Mouse (Mus musculus) forebrain, embryonic 13.5 days (tissue): ENCODE measurements around the gene Dcst1. TPM values are rescaled to one million over a fixed set of nuclear protein-coding genes. Genes with fewer than 3 reads are reported as not detected.

Source experiments
- ATAC-seq: fragments of 200-750 bp; cut with Nextera tagmentation; 2 replicates; pipeline ENCODE4 v1.8.0; 2017
- H3K27ac ChIP-seq: fragments of 300-500 bp; sonication (generic); 2 replicates; pipeline ENCODE4 v1.5.1; 2015; ENCODE audit warnings: inconsistent platforms, mild to moderate bottlenecking, moderate library complexity
- H3K27me3 ChIP-seq: fragments of 300-500 bp; sonication (generic); 2 replicates; pipeline ENCODE4 v1.6.1; 2015; ENCODE audit warnings: mild to moderate bottlenecking, inconsistent platforms
- H3K36me3 ChIP-seq: fragments of 300-500 bp; sonication (generic); 2 replicates; pipeline ENCODE4 v1.6.1; 2015; ENCODE audit warnings: mild to moderate bottlenecking, inconsistent platforms; ENCODE audit not compliant: poor library complexity, severe bottlenecking
- H3K4me1 ChIP-seq: fragments of 300-500 bp; sonication (generic); 2 replicates; pipeline ENCODE4 v1.6.1; 2015; ENCODE audit warnings: inconsistent platforms
- H3K4me2 ChIP-seq: fragments of 300-500 bp; sonication (generic); 2 replicates; pipeline ENCODE4 v1.6.1; 2015; ENCODE audit warnings: inconsistent platforms, mild to moderate bottlenecking, moderate library complexity
- H3K4me3 ChIP-seq: fragments of 300-500 bp; sonication (generic); 2 replicates; pipeline ENCODE4 v1.5.1; 2015; ENCODE audit warnings: mild to moderate bottlenecking, inconsistent platforms
- H3K9ac ChIP-seq: fragments of 300-500 bp; sonication (generic); 2 replicates; pipeline ENCODE4 v1.6.1; 2015; ENCODE audit warnings: mild to moderate bottlenecking, inconsistent platforms
- H3K9me3 ChIP-seq: fragments of 300-500 bp; sonication (generic); replicated peaks from 2 replicates; pipeline ENCODE4 v1.6.1; 2016; ENCODE audit warnings: inconsistent platforms
- whole genome bisulfite sequencing: fragments of 180-500 bp; shearing (Covaris S2); methylation state at CpG from one replicate; pipeline ENCODE4 v1.1.7; 2015; 5-methylcytosine and 5-hydroxymethylcytosine counted together
- polyA plus RNA-seq: library from polyadenylated mRNA; unstranded; fragments of >200 nt; fragmentation: Nextera tagmentation; extraction: Ambion mirVana; gene quantifications from 2 replicates; pipeline ENCODE4 v1.2.1, GENCODE M21; 2015

The Dcst1 gene
- polyA plus RNA-seq = 0.37 and 0.57 TPM in 2 replicates

GRCm38 (mm10) chr3:89365153-89365485 is at the start of gene Dcst1:
Gene Dcst1 (minus strand): TSS chr3:89365253.
- no peak within 1 kb of the TSS for H3K4me3 ChIP-seq
- no peak within 1 kb of the TSS for H3K4me2 ChIP-seq
- H3K9ac ChIP-seq = 0 out of 2 replicates have a peak within 1 kb of the TSS, but pooled peaks have one; percentile 34
- whole genome bisulfite sequencing = 80% methylated on average over 11 of the region's 11 CpGs
- no peak for ATAC-seq
- H3K9me3 ChIP-seq = no peaks in the 10 kb centered on the region
- H3K27me3 ChIP-seq = 0 out of 2 replicates have a peak, but pooled peaks cover 5% of the 10 kb centered on the region
- H3K4me1 ChIP-seq = no peaks in the 10 kb centered on the region
- no peak within 1 kb of the TSS for H3K27ac ChIP-seq
- H3K36me3 ChIP-seq = no peaks in the 10 kb centered on the region

GRCm38 (mm10) chr3:89411490-89412393 is 46.7 kb upstream of the Dcst1 start, which contains the start of gene Flad1:
Gene Flad1 (minus strand): TSS chr3:89411870.
- peak; percentile 99 for ATAC-seq
- H3K9ac ChIP-seq = peak within 1 kb of the TSS; percentile 62
- WGBS = 6% methylated on average over 28 of the region's 28 CpGs
- H3K27me3 ChIP-seq = no peaks in the 10 kb centered on the region
- no peaks in the 10 kb centered on the region for H3K9me3 ChIP-seq
- H3K4me1 ChIP-seq = peaks cover 20% of the 10 kb centered on the region
- peak within 1 kb of the TSS; percentile 59 for H3K4me3 ChIP-seq
- peak within 1 kb of the TSS; percentile 16; the same call in 1 of the 2 replicates for H3K27ac ChIP-seq
- peaks cover 48% of the 10 kb centered on the region for H3K36me3 ChIP-seq
- peak within 1 kb of the TSS; percentile 78 for H3K4me2 ChIP-seq

- Histone ChIP-seq H3K9me3 (no peaks in the 10 kb centered on the region), H3K4me3 (peak overlapping the region; percentile 59), H3K9ac (peak overlapping the region; percentile 62), H3K4me1 (peaks cover 11% of the 10 kb centered on the region), H3K27ac (peak overlapping the region; percentile 16; the same call in 1 of the 2 replicates), H3K4me2 (peak overlapping the region; percentile 78), H3K36me3 (peaks cover 43% of the 10 kb centered on the region), H3K27me3 (no peaks in the 10 kb centered on the region)
- 78% methylated on average over 10 of the region's 10 CpGs for WGBS
- ATAC-seq = no peak
Observed at GRCm38 (mm10) chr3:89410864-89411263, 45.8 kb upstream of the Dcst1 start.

GRCm38 (mm10) chr3:89409701-89410100 is 44.6 kb upstream of the Dcst1 start:
- no peak overlapping the region for H3K4me3 ChIP-seq
- H3K27ac ChIP-seq = no peak overlapping the region
- H3K36me3 ChIP-seq = peaks cover 38% of the 10 kb centered on the region
- no peak overlapping the region for H3K4me2 ChIP-seq
- H3K9ac ChIP-seq = no peak overlapping the region
- no peaks in the 10 kb centered on the region for H3K27me3 ChIP-seq
- no peak for ATAC-seq
- 96% methylated on average over 3 of the region's 3 CpGs for WGBS
- peaks cover 11% of the 10 kb centered on the region for H3K4me1 ChIP-seq
- H3K9me3 ChIP-seq = no peaks in the 10 kb centered on the region

DNA sequence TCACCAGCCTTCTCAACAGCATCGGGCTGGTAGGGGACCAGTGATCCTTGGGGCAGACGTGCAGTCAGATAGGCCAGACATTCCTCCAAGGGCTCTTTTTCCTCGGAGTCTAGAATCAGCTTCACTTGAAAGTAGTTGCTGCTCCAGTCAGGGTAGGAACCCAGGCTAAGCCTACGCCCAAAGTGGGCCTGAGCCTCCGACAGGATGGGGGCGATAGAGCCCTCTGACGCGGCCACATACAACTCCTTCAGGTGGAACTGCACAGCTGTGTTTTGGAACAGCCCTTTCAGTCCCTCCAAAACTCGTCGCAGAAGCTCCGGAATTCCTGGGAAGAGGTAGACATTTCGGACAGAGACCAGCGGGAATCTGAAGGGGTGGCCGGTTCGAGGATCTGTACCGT is 43.4 kb upstream of the Dcst1 start:
- ATAC-seq = no peak
- Histone ChIP-seq H3K9me3 (no peaks in the 10 kb centered on the region), H3K4me1 (peaks cover 11% of the 10 kb centered on the region), H3K9ac (no peak overlapping the region), H3K4me3 (no peak overlapping the region), H3K36me3 (peaks cover 37% of the 10 kb centered on the region), H3K27ac (no peak overlapping the region), H3K4me2 (no peak overlapping the region), H3K27me3 (no peaks in the 10 kb centered on the region)
- WGBS = 67% methylated on average over 16 of the region's 16 CpGs

DNA sequence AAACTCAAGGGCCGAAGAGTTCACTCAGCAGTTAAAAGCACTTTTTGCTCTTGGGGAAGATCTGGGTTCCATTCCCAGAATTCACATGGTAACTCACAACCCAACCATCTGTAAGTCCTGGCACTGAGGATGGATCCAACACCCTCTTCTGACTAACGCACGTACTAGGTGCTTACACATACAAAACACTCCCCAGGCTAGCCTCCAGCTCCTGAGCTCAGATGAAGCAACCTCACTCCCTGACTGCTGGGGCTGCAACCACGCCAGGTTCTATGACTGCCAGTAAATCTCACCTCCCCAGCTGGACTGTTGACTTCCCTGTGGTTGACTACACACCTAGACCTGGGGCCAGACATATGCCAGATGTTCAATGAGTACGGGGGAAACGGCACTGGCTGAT is 41.8 kb upstream of the Dcst1 start:
- Histone ChIP-seq H3K4me3 (no peak overlapping the region), H3K36me3 (peaks cover 50% of the 10 kb centered on the region), H3K27me3 (no peaks in the 10 kb centered on the region), H3K27ac (no peak overlapping the region), H3K4me1 (peaks cover 11% of the 10 kb centered on the region), H3K9me3 (no peaks in the 10 kb centered on the region), H3K4me2 (no peak overlapping the region), H3K9ac (0 out of 2 replicates have a peak overlapping the region, but pooled peaks have one; percentile 4)
- ATAC-seq = no peak
- WGBS = 89% methylated on average over 6 of the region's 6 CpGs

GRCm38 (mm10) chr3:89402693-89403092 is 37.6 kb upstream of the Dcst1 start, which contains the start of gene Lenep:
Gene Lenep (minus strand): TSS chr3:89402793.
- Histone ChIP-seq H3K9ac (no peak within 1 kb of the TSS), H3K9me3 (no peaks in the 10 kb centered on the region), H3K27me3 (no peaks in the 10 kb centered on the region), H3K36me3 (peaks cover 50% of the 10 kb centered on the region), H3K4me3 (no peak within 1 kb of the TSS), H3K4me1 (peaks cover 4% of the 10 kb centered on the region; the same call in 1 of the 2 replicates), H3K4me2 (no peak within 1 kb of the TSS), H3K27ac (no peak within 1 kb of the TSS)
- ATAC-seq = no peak
- whole genome bisulfite sequencing = 74% methylated on average over 5 of the region's 5 CpGs

DNA sequence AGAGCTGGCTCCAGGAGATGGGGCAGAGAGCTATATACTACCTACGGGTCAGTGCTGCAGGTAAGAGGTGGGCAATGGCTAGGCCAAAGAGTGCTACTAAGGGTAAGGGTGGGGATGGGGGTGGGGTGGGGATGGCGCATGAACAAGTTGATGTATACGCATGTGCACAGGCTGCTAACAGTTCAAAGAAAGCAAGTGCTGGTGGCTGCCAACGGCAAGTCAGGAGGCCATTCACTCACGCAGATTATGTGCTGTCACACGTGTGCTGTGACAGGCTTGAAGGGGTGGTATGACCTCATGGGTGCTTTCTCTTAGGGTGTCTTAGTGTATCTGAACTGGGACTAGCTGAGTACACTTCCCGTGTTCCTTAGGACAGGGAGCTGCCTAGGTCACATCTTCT is 36.3 kb upstream of the Dcst1 start:
- ATAC-seq = no peak
- Histone ChIP-seq H3K4me1 (peaks cover 6% of the 10 kb centered on the region; the same call in 1 of the 2 replicates), H3K27ac (no peak overlapping the region), H3K9me3 (no peaks in the 10 kb centered on the region), H3K9ac (no peak overlapping the region), H3K27me3 (no peaks in the 10 kb centered on the region), H3K4me2 (no peak overlapping the region), H3K4me3 (no peak overlapping the region), H3K36me3 (peaks cover 42% of the 10 kb centered on the region)
- WGBS = 92% methylated on average over 7 of the region's 7 CpGs

- Histone ChIP-seq H3K27ac (no peak overlapping the region), H3K36me3 (peaks cover 8% of the 10 kb centered on the region; the same call in 1 of the 2 replicates), H3K9me3 (no peaks in the 10 kb centered on the region), H3K4me2 (peak overlapping the region; percentile 96), H3K27me3 (peaks cover 27% of the 10 kb centered on the region), H3K9ac (peak overlapping the region; percentile 63; the same call in 1 of the 2 replicates), H3K4me1 (peaks cover 48% of the 10 kb centered on the region), H3K4me3 (peak overlapping the region; percentile 48)
- 0% methylated on average over 4 of the region's 4 CpGs for WGBS
- ATAC-seq = no peak
Observed at GRCm38 (mm10) chr3:89396654-89397005, 31.6 kb upstream of the Dcst1 start.

DNA sequence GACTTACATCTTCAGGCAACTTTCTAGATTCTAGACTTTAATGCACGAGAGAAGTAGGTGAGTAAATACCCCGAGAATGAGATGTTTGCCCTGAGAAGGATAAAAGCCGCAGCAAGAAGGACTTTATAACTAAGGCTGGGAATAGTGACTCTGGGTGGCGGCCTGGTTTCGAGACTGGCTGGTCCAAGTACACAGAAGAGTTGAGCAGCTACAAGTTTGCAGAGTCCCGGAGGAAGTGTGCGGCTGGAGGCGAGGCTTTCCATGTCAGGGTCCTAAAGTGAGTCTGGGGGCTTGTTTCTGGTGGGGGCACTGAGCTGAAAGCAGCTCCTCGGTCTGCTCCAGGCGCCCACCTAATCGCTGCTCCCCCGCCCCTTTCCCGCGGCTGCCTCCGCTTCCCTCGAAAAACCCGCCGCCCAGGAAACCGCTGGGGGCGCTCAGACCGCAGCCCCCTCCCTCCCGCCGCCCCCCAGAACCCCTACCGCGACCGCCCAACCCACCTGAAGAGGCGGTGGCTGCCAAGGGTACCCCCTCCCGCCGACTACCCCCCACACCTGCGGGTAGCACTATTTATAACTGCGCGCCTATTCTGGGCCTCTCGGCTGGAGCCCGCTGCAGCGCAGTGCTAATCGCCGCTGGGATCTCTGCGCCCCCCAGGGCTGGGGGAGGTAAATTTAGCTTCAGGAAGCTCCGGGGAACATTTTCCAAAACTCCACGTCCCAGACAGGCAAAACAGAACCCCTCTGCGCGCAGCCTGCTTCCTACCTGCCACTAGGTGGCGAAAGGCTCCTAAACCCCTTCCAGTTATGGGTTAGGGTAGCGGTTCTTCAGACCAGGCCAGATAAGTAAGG is 31.0 kb upstream of the Dcst1 start:
- WGBS = under 1% methylated on average over 34 of the region's 44 CpGs
- H3K9me3 ChIP-seq = no peaks in the 10 kb centered on the region
- H3K4me1 ChIP-seq = peaks cover 54% of the 10 kb centered on the region
- peaks cover 27% of the 10 kb centered on the region for H3K27me3 ChIP-seq
- no peak overlapping the region for H3K27ac ChIP-seq
- H3K36me3 ChIP-seq = 0 out of 2 replicates have a peak, but pooled peaks cover 2% of the 10 kb centered on the region
- H3K4me3 ChIP-seq = peak overlapping the region; percentile 48
- no peak for ATAC-seq
- peak overlapping the region; percentile 63 for H3K9ac ChIP-seq
- H3K4me2 ChIP-seq = peak overlapping the region; percentile 96

DNA sequence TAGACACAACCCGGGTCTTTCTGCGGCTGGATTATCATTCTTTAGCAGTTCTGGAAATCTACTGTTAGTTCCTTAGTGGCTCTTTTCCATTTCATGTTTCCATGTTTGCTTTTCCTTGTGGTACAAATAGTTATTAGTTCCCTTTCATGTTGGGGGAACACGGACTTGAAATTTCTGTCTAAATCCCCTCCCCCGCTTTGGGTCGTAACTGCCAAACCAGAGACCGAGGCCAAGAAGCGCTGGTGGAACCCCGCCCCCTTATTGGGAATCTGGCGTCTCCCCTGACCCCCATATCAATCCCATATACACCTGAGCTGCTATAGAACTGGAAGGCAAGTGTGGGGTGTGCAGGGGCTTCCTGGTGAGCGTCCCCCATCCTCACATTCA is 30.4 kb upstream of the Dcst1 start:
- H3K4me1 ChIP-seq = peaks cover 61% of the 10 kb centered on the region

More for the DNA sequence above, 30.4 kb upstream of the Dcst1 start:
- 8% methylated on average over 10 of the region's 10 CpGs for WGBS
- no peaks in the 10 kb centered on the region for H3K36me3 ChIP-seq
- H3K9ac ChIP-seq = peak overlapping the region; percentile 63; the same call in 1 of the 2 replicates
- peak overlapping the region; percentile 48 for H3K4me3 ChIP-seq
- no peak for ATAC-seq
- H3K27ac ChIP-seq = no peak overlapping the region
- H3K27me3 ChIP-seq = peaks cover 27% of the 10 kb centered on the region
- H3K4me2 ChIP-seq = peak overlapping the region; percentile 96
- no peaks in the 10 kb centered on the region for H3K9me3 ChIP-seq
